Comparison of ENCODE assay signal across 15 mouse cellular contexts in genomic region chr10:124942214-124942613, GRCm38 (mm10).
DNase-seq lines count a peak whose midpoint lies in the region; TF ChIP-seq lines count a peak whose summit lies in the region.
"Had no signal": no experiment of that assay in that cellular context is flagged by ENCODE, and none has a peak within 500 bp of the region (broad histone marks: within the 10 kb centered on the region; RNA-seq: fewer than 3 reads in every experiment).

No protein-coding gene starts in this region.

- TF ChIP-seq CTCF in layer of hippocampus, adult 2 months (conservative IDR thresholded peaks at IDR 0.05) = peak; percentile 45

- DNase-seq in adrenal gland, postnatal 14 days = peak; percentile 32
- no peak for DNase-seq in adrenal gland, adult 8-10 months
- DNase-seq in layer of hippocampus, adult 2 months (ENCODE audit: low spot score in 2 of 2) = no peak
- no peak for DNase-seq in layer of hippocampus, adult 8-10 months (ENCODE audit: low spot score in 2 of 2)
- DNase-seq in right cerebral cortex, postnatal 4 days = peak; percentile 5
- DNase-seq in right cerebral cortex, postnatal 36 days (ENCODE audit: low spot score in 2 of 2) = no peak
- peak; percentile 1 for DNase-seq in large intestine, adult 2 months (ENCODE audit: low read depth, low spot score)
- DNase-seq in spleen, postnatal 4 days (ENCODE audit: low spot score in 2 of 2) = no peak
- DNase-seq: heart, adult 18-20 months; heart, postnatal 36 days; liver, embryonic 13.5 days; thymus, adult 2 months had no signal

- no peak overlapping the region for H3K27ac ChIP-seq in layer of hippocampus, adult 2 months
- H3K27ac ChIP-seq: forebrain, embryonic 13.5 days; liver, embryonic 13.5 days; neural tube, embryonic 13.5 days had no signal

- 58% methylated on average over 12 of the region's 12 CpGs for WGBS in large intestine, adult 2 months

- no peak overlapping the region for H3K4me3 ChIP-seq in layer of hippocampus, adult 2 months
- H3K4me3 ChIP-seq: forebrain, embryonic 13.5 days; liver, embryonic 13.5 days; megakaryocyte, embryonic 14.5 days; neural tube, embryonic 13.5 days had no signal

Comparison
In these comparisons a context has a peak if more than half of its experiments do, and no peak if none do; other contexts are left out.
1. DNase-seq: peak in adrenal gland, postnatal 14 days (single experiment), right cerebral cortex, postnatal 4 days (single experiment) and large intestine, adult 2 months (single experiment); none in adrenal gland, adult 8-10 months (single experiment), layer of hippocampus, adult 2 months (0 of 2), layer of hippocampus, adult 8-10 months (0 of 2), right cerebral cortex, postnatal 36 days (0 of 2) and spleen, postnatal 4 days (0 of 2).